Mouse (Mus musculus) small intestine, adult 2 months (tissue): Measurements from ENCODE around the gene Galk2. TPM values are rescaled to one million over a fixed set of nuclear protein-coding genes. Genes with fewer than 3 reads are reported as not detected.

Source experiments
- H3K27ac ChIP-seq: fragments of 200-500 bp; 2 replicates; pipeline ENCODE4 v1.5.1; 2012; ENCODE audit warnings: low read depth, low read length, control low read depth, inconsistent platforms; ENCODE audit not compliant: insufficient read depth
- H3K27me3 ChIP-seq: fragments of 200-500 bp; 2 replicates; pipeline ENCODE4 v1.6.1; 2012; ENCODE audit warnings: mild to moderate bottlenecking, moderate library complexity, low read length, inconsistent platforms; ENCODE audit not compliant: control insufficient read depth, insufficient read depth
- H3K36me3 ChIP-seq: fragments of 200-500 bp; 2 replicates; pipeline ENCODE4 v1.6.1; 2012; ENCODE audit warnings: mild to moderate bottlenecking, low read length, control low read depth, inconsistent platforms; ENCODE audit not compliant: control insufficient read depth, insufficient read depth
- H3K4me1 ChIP-seq: fragments of 200-500 bp; 2 replicates; pipeline ENCODE4 v1.6.1; 2012; ENCODE audit warnings: low read length, inconsistent platforms, mixed read lengths; ENCODE audit not compliant: control insufficient read depth, insufficient read depth, insufficient read length
- H3K4me3 ChIP-seq: fragments of 200-500 bp; 2 replicates; pipeline ENCODE4 v1.5.1; 2012; ENCODE audit warnings: low read depth, mild to moderate bottlenecking, control low read depth, inconsistent platforms, low read length, moderate library complexity
- CTCF ChIP-seq: fragments of 200-500 bp; IDR thresholded peaks from 2 replicates; pipeline ENCODE4 v1.5.1; 2012; ENCODE audit warnings: low read depth, mild to moderate bottlenecking, control low read depth, inconsistent platforms, low read length, moderate library complexity, mixed read lengths; ENCODE audit not compliant: insufficient replicate concordance, insufficient read length; ENCODE audit errors: extremely low read depth
- POLR2A ChIP-seq: fragments of 200-500 bp; IDR thresholded peaks from 2 replicates; pipeline ENCODE4 v1.6.1; 2012; ENCODE audit warnings: low read depth, mild to moderate bottlenecking, control low read depth, inconsistent platforms, low read length, moderate library complexity
- WGBS: fragments of 180-500 bp; shearing (Covaris S2); methylation state at CpG from one replicate; pipeline ENCODE4 v1.1.7; 2018; 5-methylcytosine and 5-hydroxymethylcytosine counted together
- polyA plus RNA-seq: library from polyadenylated mRNA; depleted of rRNA; stranded (reverse); fragments of >200 nt; gene quantifications from 2 replicates; pipeline ENCODE4 v1.2.3, GENCODE M21; 2012

Galk2 gene
- polyA plus RNA-seq, 1 experiment = 13.7 TPM

- Histone ChIP-seq H3K27me3 (no peaks in the 10 kb centered on the region), H3K4me3 (no peak overlapping the region), H3K4me1 (no peaks in the 10 kb centered on the region), H3K36me3 (0 out of 2 replicates have a peak, but pooled peaks cover 5% of the 10 kb centered on the region), H3K27ac (no peak overlapping the region)
- TF ChIP-seq CTCF (no peak), POLR2A (no peak)
- 69% methylated on average over 3 of the region's 3 CpGs for WGBS
Measured at GRCm38 (mm10) chr2:125925081-125925480, 66.2 kb downstream of the Galk2 start.

DNA sequence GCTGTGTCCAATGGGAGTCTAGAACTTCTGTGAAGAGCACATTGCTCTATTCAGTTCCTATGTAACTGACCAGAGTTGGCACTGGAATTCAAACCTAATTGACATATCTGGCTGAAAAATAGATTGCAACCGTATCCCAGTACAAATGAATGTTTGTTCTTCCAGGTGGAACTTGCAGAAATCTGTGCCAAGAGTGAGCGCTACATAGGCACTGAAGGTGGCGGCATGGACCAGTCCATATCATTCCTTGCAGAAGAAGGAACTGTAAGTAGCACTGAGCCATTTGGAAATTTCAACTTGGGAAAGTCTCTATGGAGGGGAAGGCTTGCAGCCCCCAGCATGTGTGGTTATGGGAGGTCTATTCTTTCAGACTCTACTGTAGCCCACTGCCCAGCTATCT is 70.5 kb downstream of the Galk2 start:
- TF ChIP-seq POLR2A (no peak), CTCF (no peak)
- Histone ChIP-seq H3K4me3 (no peak overlapping the region), H3K4me1 (no peaks in the 10 kb centered on the region), H3K27ac (no peak overlapping the region), H3K36me3 (peaks cover 14% of the 10 kb centered on the region), H3K27me3 (no peaks in the 10 kb centered on the region)
- 74% methylated on average over 3 of the region's 3 CpGs for WGBS

DNA sequence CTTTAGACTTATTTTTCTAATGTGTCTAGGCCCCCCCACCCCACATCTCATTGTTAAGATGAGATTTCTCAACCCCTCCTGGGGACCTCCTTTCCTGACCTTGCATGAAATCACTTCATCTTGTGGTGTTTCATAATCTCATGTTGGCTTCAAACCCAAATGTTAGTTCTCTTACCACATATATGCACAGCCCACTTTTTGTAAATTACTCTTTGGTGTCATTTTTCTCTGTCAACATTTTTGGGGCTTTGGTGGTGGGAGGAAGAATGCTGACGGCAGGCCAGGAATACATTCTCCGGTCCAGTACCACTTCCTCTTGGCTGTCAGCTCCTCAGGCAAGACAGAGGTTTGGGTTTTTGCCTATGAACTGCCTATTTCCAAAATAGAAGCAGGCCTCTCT is 71.0 kb downstream of the Galk2 start:
- H3K36me3 ChIP-seq = peaks cover 14% of the 10 kb centered on the region
- H3K4me3 ChIP-seq = no peak overlapping the region
- no peaks in the 10 kb centered on the region for H3K27me3 ChIP-seq
- no peaks in the 10 kb centered on the region for H3K4me1 ChIP-seq
- TF ChIP-seq CTCF (no peak), POLR2A (no peak)
- H3K27ac ChIP-seq = no peak overlapping the region
- 73% methylated on average over 2 of the region's 2 CpGs for WGBS

- TF ChIP-seq POLR2A (no peak), CTCF (no peak)
- no peaks in the 10 kb centered on the region for H3K27me3 ChIP-seq
- H3K27ac ChIP-seq = no peak overlapping the region
- H3K4me3 ChIP-seq = no peak overlapping the region
- H3K36me3 ChIP-seq = peaks cover 14% of the 10 kb centered on the region
- WGBS = 94% methylated on average over 5 of the region's 5 CpGs
- H3K4me1 ChIP-seq = no peaks in the 10 kb centered on the region
Measured at GRCm38 (mm10) chr2:125931193-125931592, 72.3 kb downstream of the Galk2 start.

DNA sequence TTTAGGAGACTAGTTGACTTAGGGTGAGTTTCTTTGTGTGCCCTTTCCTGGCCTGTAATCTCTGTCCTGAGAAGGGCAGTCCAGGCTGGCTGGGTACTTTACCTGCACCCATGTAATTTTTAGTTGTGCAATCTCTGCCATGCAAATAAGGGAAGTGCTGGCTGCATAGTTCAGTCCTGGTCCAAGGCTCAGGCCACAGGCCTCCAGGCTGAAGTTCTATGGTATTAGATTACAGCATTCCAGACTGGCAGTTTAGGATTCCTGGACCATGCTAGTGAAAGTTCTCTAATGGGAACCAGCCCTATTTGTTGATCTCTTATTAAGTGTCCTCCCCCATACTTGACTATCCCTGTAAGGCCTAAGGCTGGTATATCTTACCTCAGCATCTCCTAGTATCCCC is 73.8 kb downstream of the Galk2 start:
- Histone ChIP-seq H3K27me3 (no peaks in the 10 kb centered on the region), H3K36me3 (peaks cover 14% of the 10 kb centered on the region), H3K4me1 (no peaks in the 10 kb centered on the region), H3K4me3 (no peak overlapping the region), H3K27ac (no peak overlapping the region)
- TF ChIP-seq CTCF (no peak), POLR2A (no peak)

DNA sequence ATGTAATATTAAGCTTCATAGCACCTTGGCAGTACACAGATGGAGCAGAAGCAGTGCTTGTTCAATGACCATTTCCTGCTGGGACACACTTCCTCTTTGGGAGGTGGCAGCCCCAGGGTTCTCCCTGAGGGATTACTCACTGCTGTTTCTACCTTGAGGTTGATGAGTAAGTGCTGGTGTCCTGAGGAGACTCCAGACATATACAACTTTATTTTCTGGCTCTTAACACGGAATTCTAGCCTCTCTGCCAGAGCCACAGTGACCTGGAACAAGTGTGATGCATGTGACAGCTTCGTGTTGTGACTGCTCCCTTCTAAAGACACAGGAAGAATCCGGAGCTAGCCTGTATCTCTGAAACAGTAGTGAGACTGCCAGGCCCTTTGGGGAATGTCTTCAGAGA is 75.1 kb downstream of the Galk2 start:
- H3K4me1 ChIP-seq = no peaks in the 10 kb centered on the region
- H3K27ac ChIP-seq = no peak overlapping the region
- H3K4me3 ChIP-seq = no peak overlapping the region
- no peak for TF ChIP-seq POLR2A
- no peaks in the 10 kb centered on the region for H3K27me3 ChIP-seq
- 76% methylated on average over 3 of the region's 3 CpGs for WGBS
- peaks cover 14% of the 10 kb centered on the region for H3K36me3 ChIP-seq

DNA sequence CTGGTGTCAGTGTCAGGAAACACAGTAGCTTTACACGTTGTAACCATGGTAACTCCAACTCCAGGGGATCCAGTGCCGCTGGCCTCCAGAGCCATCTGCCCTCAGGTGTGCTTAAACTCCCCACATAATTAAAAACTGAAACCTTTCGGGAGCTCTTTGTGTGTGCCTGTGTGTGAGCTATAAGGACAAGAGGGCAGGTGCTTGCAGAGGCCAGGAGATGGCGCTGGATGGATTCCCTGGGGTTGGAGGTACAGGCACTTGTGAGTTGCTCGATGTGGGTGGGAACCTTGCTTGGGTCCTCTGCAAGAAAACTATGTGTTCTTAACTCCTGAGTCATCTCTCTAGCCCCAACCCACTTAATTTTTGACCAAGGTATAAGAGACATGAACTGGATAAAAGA is 77.5 kb downstream of the Galk2 start:
- Histone ChIP-seq H3K27me3 (no peaks in the 10 kb centered on the region), H3K36me3 (peaks cover 4% of the 10 kb centered on the region; the same call in 1 of the 2 replicates), H3K27ac (no peak overlapping the region), H3K4me1 (no peaks in the 10 kb centered on the region), H3K4me3 (no peak overlapping the region)
- 76% methylated on average over 5 of the region's 5 CpGs for WGBS
- TF ChIP-seq CTCF (no peak), POLR2A (no peak)

DNA sequence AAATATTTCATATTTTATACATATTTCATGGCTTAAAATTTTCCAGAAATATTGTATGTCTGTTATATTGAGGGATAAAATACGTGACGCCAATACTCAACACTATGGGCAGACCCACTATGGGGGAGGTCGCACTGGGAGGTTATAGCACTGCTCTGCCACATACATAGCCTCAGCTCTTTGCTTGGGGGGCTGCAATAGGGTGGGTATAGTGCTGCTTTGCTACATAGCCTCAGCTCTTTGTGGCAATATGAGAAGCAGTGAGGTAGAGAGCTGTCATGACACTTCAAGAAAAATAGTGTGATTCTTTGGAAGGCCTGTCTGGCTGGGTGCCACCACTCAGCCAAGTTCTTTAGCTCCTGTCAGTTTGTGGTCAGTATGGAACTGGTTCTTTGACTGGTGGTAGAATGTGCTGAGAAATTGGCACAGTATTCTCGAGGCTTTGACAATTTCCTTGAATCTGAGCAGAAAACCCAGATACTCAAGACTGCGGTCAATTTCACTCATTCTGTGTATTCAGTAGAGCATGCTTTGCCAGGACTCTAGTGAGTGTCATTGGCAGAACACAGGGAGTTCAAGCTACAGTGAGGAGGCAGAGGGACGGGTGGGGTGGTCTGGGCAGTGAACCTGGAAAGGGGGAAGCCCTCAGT is 80.2 kb downstream of the Galk2 start:
- Histone ChIP-seq H3K27ac (no peak overlapping the region), H3K36me3 (no peaks in the 10 kb centered on the region), H3K4me3 (no peak overlapping the region), H3K27me3 (no peaks in the 10 kb centered on the region), H3K4me1 (no peaks in the 10 kb centered on the region)
- 90% methylated on average over 6 of the region's 6 CpGs for WGBS
- TF ChIP-seq CTCF = no peak
- TF ChIP-seq POLR2A = no peak
